Mouse (Mus musculus) thymus, adult 2 months (tissue): ENCODE measurements around the gene Traf7. TPM values are rescaled to one million over a fixed set of nuclear protein-coding genes. Genes with fewer than 3 reads are reported as not detected.

Source experiments
- DNase-seq: peaks from one replicate; pipeline ENCODE4 v3.0.0; 2021
- H3K27ac ChIP-seq: fragments of 200-500 bp; 2 replicates; pipeline ENCODE4 v1.5.1; 2012; ENCODE audit warnings: low read length, control low read depth; ENCODE audit not compliant: control insufficient read depth, insufficient read depth
- H3K27me3 ChIP-seq: fragments of 200-500 bp; 2 replicates; pipeline ENCODE4 v1.6.1; 2012; ENCODE audit warnings: mild to moderate bottlenecking, low read length, moderate library complexity, mixed read lengths; ENCODE audit not compliant: control insufficient read depth, insufficient read depth
- H3K36me3 ChIP-seq: fragments of 200-500 bp; 2 replicates; pipeline ENCODE4 v1.6.1; 2012; ENCODE audit warnings: mild to moderate bottlenecking, low read length, moderate library complexity; ENCODE audit not compliant: control insufficient read depth, insufficient read depth
- H3K4me1 ChIP-seq: fragments of 200-500 bp; replicated peaks from 2 replicates; pipeline ENCODE4 v1.6.1; 2012; ENCODE audit warnings: low read length; ENCODE audit not compliant: control insufficient read depth, insufficient read depth
- H3K4me3 ChIP-seq: fragments of 200-500 bp; 2 replicates; pipeline ENCODE4 v1.5.1; 2012; ENCODE audit warnings: mild to moderate bottlenecking, low read length, control low read depth, moderate library complexity; ENCODE audit not compliant: control insufficient read depth, insufficient read depth
- CTCF ChIP-seq: fragments of 200-500 bp; IDR thresholded peaks from 2 replicates; pipeline ENCODE4 v1.5.1; 2012; ENCODE audit warnings: mild to moderate bottlenecking, control low read depth, low read length, moderate library complexity, borderline replicate concordance; ENCODE audit not compliant: control insufficient read depth, poor library complexity, insufficient read depth; ENCODE audit errors: extremely low read depth
- POLR2A ChIP-seq: fragments of 200-500 bp; IDR thresholded peaks from 2 replicates; pipeline ENCODE4 v1.6.1; 2012; ENCODE audit warnings: mild to moderate bottlenecking, low read length, control low read depth, moderate library complexity; ENCODE audit not compliant: control insufficient read depth, poor library complexity, insufficient read depth; ENCODE audit errors: extremely low read depth
- WGBS: fragments of 180-500 bp; shearing (Covaris S2); methylation state at CpG from one replicate; pipeline ENCODE4 v1.1.7; 2018; 5-methylcytosine and 5-hydroxymethylcytosine counted together
- polyA plus RNA-seq: library from polyadenylated mRNA; depleted of rRNA; stranded (reverse); fragments of >200 nt; gene quantifications from 2 replicates; pipeline ENCODE4 v1.2.3, GENCODE M21; 2012

Gene Traf7
- polyA plus RNA-seq, 1 experiment: 362 TPM

DNA sequence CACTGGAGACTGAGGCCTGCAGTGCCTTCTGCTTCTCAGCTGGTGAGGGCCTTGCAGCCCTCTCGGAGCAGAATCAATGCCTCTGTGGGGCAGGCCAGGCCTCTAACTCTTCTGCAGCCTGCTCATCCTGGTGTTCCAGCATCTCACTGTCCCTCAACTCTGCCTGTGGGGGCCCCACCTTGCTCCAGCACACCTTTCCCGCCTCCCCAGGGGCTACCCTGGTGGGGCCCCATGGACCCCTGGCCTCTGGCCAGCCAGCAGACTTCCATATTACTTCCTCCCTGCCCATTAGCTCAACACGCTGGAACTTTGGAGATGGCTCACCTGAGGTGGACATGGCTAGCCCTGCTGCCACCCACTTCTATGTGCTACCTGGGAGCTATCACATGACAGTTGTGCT lies 37.4 kb upstream of the Traf7 start:
- no peaks in the 10 kb centered on the region for H3K36me3 ChIP-seq
- DNase-seq: no peak
- WGBS: 99% methylated on average over 3 of the region's 3 CpGs

DNA sequence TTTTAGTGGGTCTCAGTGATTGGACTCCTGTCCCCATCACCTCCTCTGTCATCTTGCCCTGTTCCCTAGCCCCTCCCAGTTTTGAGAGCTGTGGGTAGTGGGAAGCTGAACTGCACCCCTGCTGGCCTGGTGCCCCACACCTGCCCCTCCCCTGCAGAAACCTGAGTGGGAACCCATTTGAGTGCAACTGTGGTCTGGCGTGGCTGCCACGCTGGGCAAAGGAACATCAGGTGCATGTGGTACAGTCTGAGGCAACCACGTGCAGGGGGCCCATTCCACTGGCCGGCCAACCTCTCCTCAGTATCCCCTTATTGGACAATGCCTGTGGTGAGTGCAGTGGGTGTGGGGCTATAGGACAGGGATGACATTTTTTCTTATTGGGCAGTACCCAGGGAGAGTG lies 36.7 kb upstream of the Traf7 start:
- Histone ChIP-seq H3K4me3 (no peak overlapping the region), H3K27me3 (no peaks in the 10 kb centered on the region), H3K4me1 (0 out of 2 replicates have a peak, but pooled peaks cover 3% of the 10 kb centered on the region), H3K27ac (no peak overlapping the region), H3K36me3 (no peaks in the 10 kb centered on the region)
- TF ChIP-seq CTCF (no peak), POLR2A (no peak)
- no peak for DNase-seq
- WGBS: 77% methylated on average over 4 of the region's 4 CpGs

More for the DNA sequence above, 37.4 kb upstream of the Traf7 start:
- Histone ChIP-seq H3K27me3 (no peaks in the 10 kb centered on the region), H3K4me3 (no peak overlapping the region), H3K27ac (no peak overlapping the region), H3K4me1 (0 out of 2 replicates have a peak, but pooled peaks cover 3% of the 10 kb centered on the region)
- TF ChIP-seq POLR2A (no peak), CTCF (no peak)

DNA sequence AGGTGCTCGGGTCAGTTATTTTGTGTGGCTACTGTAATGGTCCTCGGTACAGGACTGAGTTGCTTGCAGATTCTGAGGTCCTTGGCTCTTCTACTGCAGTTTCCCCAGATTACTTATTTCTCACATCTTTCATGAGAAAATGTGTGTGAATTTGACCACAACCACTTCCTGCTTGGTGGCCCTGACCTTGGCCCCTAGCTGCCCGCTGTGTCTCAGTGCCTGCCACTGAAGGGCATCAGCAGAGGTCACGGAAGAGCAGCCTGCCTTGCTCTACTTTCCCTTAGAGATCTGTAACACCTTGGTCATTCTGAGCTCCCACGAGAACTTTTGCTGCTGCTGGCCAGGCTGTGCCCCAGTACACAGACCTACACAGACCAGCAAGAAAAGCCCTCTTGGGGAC lies 35.9 kb upstream of the Traf7 start:
- DNase-seq: no peak
- Histone ChIP-seq H3K4me1 (peaks cover 3% of the 10 kb centered on the region), H3K4me3 (no peak overlapping the region), H3K36me3 (no peaks in the 10 kb centered on the region), H3K27me3 (no peaks in the 10 kb centered on the region), H3K27ac (no peak overlapping the region)
- TF ChIP-seq CTCF: no peak
- TF ChIP-seq POLR2A: no peak
- WGBS: 51% methylated on average over 5 of the region's 5 CpGs

DNA sequence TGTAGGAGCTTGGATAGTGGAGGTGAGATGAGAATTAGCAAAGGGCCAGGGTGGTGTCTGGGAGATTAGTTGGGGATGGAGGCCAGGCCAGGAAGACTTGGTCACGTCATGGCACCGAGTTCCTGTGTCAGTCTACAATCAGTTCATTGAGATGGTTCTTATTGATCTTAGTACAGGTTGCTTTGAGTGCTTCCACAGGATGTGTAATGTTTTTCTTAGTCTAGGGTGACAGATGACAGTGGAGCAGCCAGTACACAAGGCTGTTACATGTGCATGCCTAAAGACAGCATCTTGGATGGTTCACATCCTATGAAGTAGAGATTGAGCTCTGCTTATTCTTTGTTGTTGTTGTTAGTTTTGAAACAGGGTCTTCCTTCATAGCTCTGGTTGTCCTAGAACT lies 33.9 kb upstream of the Traf7 start:
- no peak for DNase-seq
- peaks cover 6% of the 10 kb centered on the region for H3K4me1 ChIP-seq
- no peak overlapping the region for H3K4me3 ChIP-seq
- 92% methylated on average over 2 of the region's 2 CpGs for WGBS
- H3K36me3 ChIP-seq: no peaks in the 10 kb centered on the region
- H3K27me3 ChIP-seq: no peaks in the 10 kb centered on the region
- TF ChIP-seq POLR2A: no peak
- no peak for TF ChIP-seq CTCF
- H3K27ac ChIP-seq: no peak overlapping the region

DNA sequence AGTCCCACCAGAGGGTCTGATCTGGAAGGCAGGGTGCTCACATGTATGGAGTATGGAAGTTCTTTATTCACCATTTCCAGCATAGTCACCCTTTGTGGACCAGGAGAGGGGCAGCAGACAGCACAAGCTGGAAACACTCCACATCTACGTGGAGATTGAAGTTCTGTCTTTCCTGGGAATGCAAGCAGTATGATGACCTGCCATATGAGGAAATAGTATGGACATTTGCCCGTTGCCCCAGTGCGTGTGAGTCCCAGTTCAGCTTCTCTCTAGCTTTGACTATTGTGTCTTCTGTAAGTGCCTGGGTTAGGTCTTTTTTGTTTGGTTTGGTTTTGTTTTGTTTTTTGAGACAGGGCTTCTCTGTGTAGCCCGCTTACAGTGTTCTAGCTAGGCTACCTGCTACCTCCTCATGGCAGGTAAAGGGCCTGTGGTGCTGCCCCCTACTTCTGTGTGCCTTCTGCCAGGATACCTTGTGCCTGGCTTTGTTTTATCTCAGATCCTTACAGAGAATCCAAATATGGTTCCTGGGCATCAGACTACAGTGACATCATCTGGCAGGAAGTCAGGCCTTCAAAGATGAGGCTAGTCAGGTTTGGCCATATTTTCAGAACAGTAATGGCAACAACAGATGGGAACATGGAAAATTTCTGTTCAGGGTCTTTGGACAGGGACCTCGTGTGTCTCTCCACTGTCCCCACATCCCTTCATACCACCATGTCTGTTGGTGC lies 32.7 kb upstream of the Traf7 start:
- TF ChIP-seq CTCF (no peak), POLR2A (no peak)
- H3K4me3 ChIP-seq: no peak overlapping the region
- H3K4me1 ChIP-seq: peaks cover 6% of the 10 kb centered on the region
- no peak for DNase-seq
- H3K36me3 ChIP-seq: no peaks in the 10 kb centered on the region
- WGBS: 97% methylated on average over 5 of the region's 5 CpGs
- no peak overlapping the region for H3K27ac ChIP-seq
- H3K27me3 ChIP-seq: no peaks in the 10 kb centered on the region

DNA sequence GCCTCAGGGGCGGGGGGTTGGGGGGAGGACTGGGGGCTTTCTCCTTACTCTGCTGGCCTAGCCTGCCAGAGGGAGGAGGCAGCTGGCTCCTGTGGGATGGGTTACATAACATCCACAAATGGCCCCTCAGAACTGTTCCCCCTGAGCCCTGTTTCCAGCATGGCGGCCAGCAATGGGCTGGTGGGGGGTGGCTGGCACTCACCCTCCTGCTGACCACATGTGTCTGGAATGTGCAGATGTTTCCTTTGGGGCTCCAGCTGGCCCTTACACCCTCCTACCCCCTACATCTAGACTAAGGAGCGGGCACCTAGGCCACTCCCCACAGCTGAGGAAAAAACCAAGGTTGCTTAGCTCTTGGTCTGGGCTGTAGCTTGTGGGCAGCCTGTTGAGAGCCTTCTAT lies 31.4 kb upstream of the Traf7 start:
- 90% methylated on average over 3 of the region's 3 CpGs for WGBS
- no peak for DNase-seq
- Histone ChIP-seq H3K4me1 (peaks cover 17% of the 10 kb centered on the region), H3K27ac (no peak overlapping the region), H3K4me3 (no peak overlapping the region), H3K36me3 (no peaks in the 10 kb centered on the region), H3K27me3 (no peaks in the 10 kb centered on the region)
- TF ChIP-seq POLR2A (no peak), CTCF (no peak)
